Mouse (Mus musculus) limb, embryonic 11.5 days (tissue): ENCODE measurements around the gene Mgat4c. TPM values are rescaled to one million over a fixed set of nuclear protein-coding genes. Genes with fewer than 3 reads are reported as not detected.
"Not testable (repeated sequence)": the region's sequence is repeated elsewhere in the genome, so short reads cannot be mapped to it uniquely, and the experiment has no call there.

Experiments
- ATAC-seq: fragments of 200-750 bp; cut with Nextera tagmentation; 2 replicates; pipeline ENCODE4 v1.8.0; 2017; ENCODE audit warnings: low read depth; ENCODE audit not compliant: insufficient number of reproducible peaks, low FRiP score, low TSS enrichment
- DNase-seq: peaks from one replicate; pipeline ENCODE4 v3.0.0-alpha.2; 2015; ENCODE audit warnings: low spot score
- H3K27ac ChIP-seq: fragments of 300-500 bp; sonication (generic); replicated peaks from 2 replicates; pipeline ENCODE4 v1.5.1; 2014; ENCODE audit warnings: low read depth, mild to moderate bottlenecking, low read length
- H3K27me3 ChIP-seq: fragments of 300-500 bp; sonication (generic); 2 replicates; pipeline ENCODE4 v1.6.1; 2014; ENCODE audit warnings: mild to moderate bottlenecking, low read length, mixed read lengths; ENCODE audit not compliant: control insufficient read depth, insufficient read depth
- H3K36me3 ChIP-seq: fragments of 300-500 bp; sonication (generic); 2 replicates; pipeline ENCODE4 v1.6.1; 2014; ENCODE audit warnings: mild to moderate bottlenecking, low read length, moderate library complexity, mixed read lengths; ENCODE audit not compliant: control insufficient read depth, insufficient read depth
- H3K4me1 ChIP-seq: fragments of 300-500 bp; sonication (generic); 2 replicates; pipeline ENCODE4 v1.6.1; 2014; ENCODE audit warnings: low read length, mixed read lengths; ENCODE audit not compliant: control insufficient read depth, insufficient read depth
- H3K4me2 ChIP-seq: fragments of 300-500 bp; sonication (generic); 2 replicates; pipeline ENCODE4 v1.6.1; 2014; ENCODE audit warnings: low read depth, mild to moderate bottlenecking, moderate library complexity; ENCODE audit not compliant: severe bottlenecking
- H3K4me3 ChIP-seq: fragments of 300-500 bp; sonication (generic); 2 replicates; pipeline ENCODE4 v1.5.1; 2014; ENCODE audit warnings: low read depth, low read length
- H3K9ac ChIP-seq: fragments of 300-500 bp; sonication (generic); 2 replicates; pipeline ENCODE4 v1.6.1; 2014; ENCODE audit warnings: mild to moderate bottlenecking, low read length
- H3K9me3 ChIP-seq: fragments of 300-500 bp; sonication (generic); 2 replicates; pipeline ENCODE4 v1.6.1; 2016; ENCODE audit warnings: low read length; ENCODE audit not compliant: control insufficient read depth
- WGBS: fragments of 180-500 bp; shearing (Covaris S2); extraction: QIAGEN DNeasy Blood & Tissue Kit; methylation state at CpG from one replicate; pipeline ENCODE4 v1.1.7; 2014; 5-methylcytosine and 5-hydroxymethylcytosine counted together
- polyA plus RNA-seq: library from polyadenylated mRNA; unstranded; fragments of >200 nt; fragmentation: Nextera tagmentation; extraction: Ambion mirVana; gene quantifications from 2 replicates; pipeline ENCODE4 v1.2.1, GENCODE M21; 2014

The Mgat4c gene
- polyA plus RNA-seq, 1 experiment from 2014 or later: 0.45 TPM

DNA sequence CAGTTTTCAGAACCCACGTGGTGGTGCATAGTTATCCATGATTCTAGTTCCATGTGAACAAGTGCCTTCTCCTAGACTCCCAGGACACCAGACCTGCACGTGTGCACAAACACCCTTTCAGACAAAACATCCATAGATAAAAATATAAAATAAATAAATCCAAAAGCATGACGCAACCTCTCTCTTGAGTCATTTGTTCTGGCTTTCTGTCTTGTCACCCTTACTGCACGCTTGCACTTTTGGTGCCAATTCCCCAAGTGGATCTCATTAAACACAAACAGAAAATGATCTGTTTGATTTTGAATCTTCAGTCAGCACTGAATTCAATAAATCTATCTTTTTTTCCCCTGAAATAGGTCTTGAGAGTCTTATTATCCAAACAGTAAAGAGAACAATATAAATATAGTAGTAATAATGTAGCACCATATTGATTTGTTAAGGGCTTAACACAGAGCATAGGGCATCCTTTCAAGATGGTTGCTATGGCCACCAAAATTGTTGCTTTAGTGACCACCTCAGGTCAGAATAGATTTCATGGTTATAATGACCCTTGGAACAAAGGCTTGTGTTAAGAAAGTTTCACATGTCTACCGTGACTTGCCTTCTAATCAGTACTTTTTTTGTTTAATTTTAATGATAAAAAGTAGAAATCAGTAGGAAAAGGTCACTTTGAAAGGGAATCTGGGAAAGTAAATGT, 684.5 kb downstream of the Mgat4c start:
- Histone ChIP-seq H3K27me3 (no peaks in the 10 kb centered on the region), H3K9me3 (no peaks in the 10 kb centered on the region), H3K9ac (no peak overlapping the region), H3K36me3 (no peaks in the 10 kb centered on the region), H3K4me3 (no peak overlapping the region), H3K27ac (no peak overlapping the region), H3K4me1 (no peaks in the 10 kb centered on the region), H3K4me2 (no peak overlapping the region)
- WGBS: 80% methylated on average over 5 of the region's 5 CpGs
- DNase-seq: no peak
- ATAC-seq: no peak

DNA sequence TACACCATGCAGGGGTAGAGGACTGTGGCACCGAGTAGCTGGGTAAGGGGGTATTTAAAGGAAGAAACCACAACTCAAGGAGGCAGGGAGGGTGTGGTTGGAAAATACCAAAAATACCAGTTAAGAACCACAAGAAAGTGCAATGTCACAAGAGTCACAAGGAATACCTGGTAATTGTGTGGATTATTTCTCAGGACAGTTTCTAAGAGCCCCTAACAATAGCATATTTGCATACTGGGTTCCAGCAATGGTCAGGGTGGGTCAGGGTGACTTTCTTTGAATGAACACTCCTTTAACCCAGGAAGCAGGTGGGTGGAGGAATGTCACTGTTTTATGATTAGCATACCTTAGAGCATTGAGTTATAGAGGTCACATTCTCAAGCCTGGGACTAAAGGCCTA, 689.3 kb downstream of the Mgat4c start:
- 78% methylated on average over 1 of the region's 1 CpGs for WGBS

DNA sequence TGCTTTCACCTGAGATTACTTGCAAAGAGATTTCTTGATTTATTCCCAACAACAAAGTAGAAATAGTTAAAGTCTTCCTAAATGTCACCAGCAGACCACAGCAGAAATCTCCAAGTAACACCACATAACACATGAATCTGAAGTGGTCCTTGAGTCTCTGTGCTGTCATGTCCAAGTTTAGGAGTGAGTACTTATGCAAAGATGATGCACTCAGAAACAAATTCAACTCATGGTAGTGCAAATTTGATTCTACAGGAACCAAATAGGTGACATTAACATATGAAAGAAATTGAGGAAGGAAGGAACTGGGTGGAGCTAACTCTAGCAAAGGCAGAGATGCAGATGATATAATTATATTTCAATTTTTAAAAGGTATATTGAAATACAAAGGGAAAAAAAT, 690.8 kb downstream of the Mgat4c start:
- Histone ChIP-seq H3K27me3 (no peaks in the 10 kb centered on the region), H3K4me1 (no peaks in the 10 kb centered on the region), H3K4me2 (no peak overlapping the region), H3K27ac (no peak overlapping the region), H3K9me3 (no peaks in the 10 kb centered on the region), H3K36me3 (no peaks in the 10 kb centered on the region), H3K4me3 (no peak overlapping the region), H3K9ac (no peak overlapping the region)
- ATAC-seq (no peak), DNase-seq (no peak)

More for the DNA sequence above, 689.3 kb downstream of the Mgat4c start:
- Histone ChIP-seq H3K9ac (no peak overlapping the region), H3K4me2 (no peak overlapping the region), H3K27ac (no peak overlapping the region), H3K36me3 (no peaks in the 10 kb centered on the region), H3K27me3 (no peaks in the 10 kb centered on the region), H3K9me3 (no peaks in the 10 kb centered on the region), H3K4me3 (no peak overlapping the region), H3K4me1 (no peaks in the 10 kb centered on the region)
- ATAC-seq (no peak), DNase-seq (no peak)

DNA sequence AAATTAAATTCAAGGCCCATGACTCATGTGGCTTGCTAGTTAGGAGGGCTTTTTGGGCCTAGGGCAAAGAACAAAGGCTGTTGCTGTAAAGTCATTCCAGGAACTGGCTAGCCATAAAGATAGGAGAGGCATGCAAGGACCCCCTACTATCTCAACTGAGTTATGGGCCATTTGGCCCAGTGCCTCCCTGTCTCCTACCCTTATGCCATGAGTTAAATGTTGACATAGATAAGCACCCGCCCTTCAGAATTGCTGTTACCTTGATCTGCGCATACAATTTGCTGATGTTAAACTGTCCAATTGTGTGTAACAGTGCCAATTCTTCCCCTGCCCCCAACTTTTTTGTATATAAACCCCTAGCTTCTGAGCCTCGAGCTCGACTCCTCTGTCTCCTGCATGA, 692.8 kb downstream of the Mgat4c start:
- Histone ChIP-seq H3K9ac (no peak overlapping the region), H3K27me3 (no peaks in the 10 kb centered on the region), H3K4me1 (no peaks in the 10 kb centered on the region), H3K9me3 (no peaks in the 10 kb centered on the region), H3K36me3 (no peaks in the 10 kb centered on the region), H3K4me3 (no peak overlapping the region), H3K27ac (no peak overlapping the region), H3K4me2 (no peak overlapping the region)
- 91% methylated on average over 4 of the region's 4 CpGs for WGBS
- no peak for ATAC-seq
- no peak for DNase-seq

DNA sequence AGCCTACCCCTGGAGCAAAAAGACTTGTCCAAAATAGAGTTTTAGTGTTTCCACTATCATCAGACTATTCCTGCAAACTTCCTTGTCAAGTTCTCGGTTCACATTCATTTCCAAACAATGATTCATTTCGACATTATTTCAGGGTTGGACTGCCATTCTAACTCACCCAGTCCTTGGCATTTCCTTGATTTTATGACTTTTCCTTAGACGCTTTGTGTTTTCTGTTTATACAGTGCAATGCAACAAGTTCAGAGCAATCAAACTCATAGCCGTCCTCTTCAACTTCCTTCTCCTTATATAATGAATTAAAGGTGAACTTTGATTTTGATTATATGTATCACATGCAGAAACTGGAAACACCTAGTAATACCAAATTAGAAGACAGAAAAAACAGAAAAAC, 696.1 kb downstream of the Mgat4c start:
- 81% methylated on average over 4 of the region's 4 CpGs for WGBS
- Histone ChIP-seq H3K27ac (no peak overlapping the region), H3K9me3 (no peaks in the 10 kb centered on the region), H3K27me3 (no peaks in the 10 kb centered on the region), H3K4me2 (no peak overlapping the region), H3K36me3 (no peaks in the 10 kb centered on the region), H3K9ac (no peak overlapping the region), H3K4me3 (no peak overlapping the region), H3K4me1 (no peaks in the 10 kb centered on the region)
- no peak for ATAC-seq
- no peak for DNase-seq

DNA sequence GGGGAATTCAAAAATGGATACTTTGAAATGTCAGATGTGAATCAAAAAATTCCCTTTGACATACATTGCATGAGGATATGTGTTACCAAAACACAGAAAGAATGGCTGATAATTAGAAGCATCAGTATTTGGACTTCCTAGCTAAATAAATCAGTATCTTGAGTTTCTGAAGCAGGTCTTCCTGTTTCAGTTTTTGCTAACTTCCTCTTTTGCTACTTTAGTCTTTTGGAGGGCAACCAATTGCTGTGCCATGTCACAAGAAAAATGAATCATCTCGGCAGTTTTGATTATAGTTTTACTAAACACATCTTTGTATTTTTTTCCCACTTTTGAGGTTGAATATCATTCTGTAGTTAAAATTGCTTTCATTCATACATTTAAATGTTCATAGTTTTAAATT, 707.9 kb downstream of the Mgat4c start:
- 90% methylated on average over 1 of the region's 1 CpGs for WGBS
- H3K4me3 ChIP-seq: no peak overlapping the region
- H3K27me3 ChIP-seq: no peaks in the 10 kb centered on the region
- no peak overlapping the region for H3K27ac ChIP-seq
- H3K9me3 ChIP-seq: no peaks in the 10 kb centered on the region
- DNase-seq (no peak), ATAC-seq (no peak)
- H3K36me3 ChIP-seq: no peaks in the 10 kb centered on the region
- no peak overlapping the region for H3K4me2 ChIP-seq
- no peak overlapping the region for H3K9ac ChIP-seq
- H3K4me1 ChIP-seq: no peaks in the 10 kb centered on the region

DNA sequence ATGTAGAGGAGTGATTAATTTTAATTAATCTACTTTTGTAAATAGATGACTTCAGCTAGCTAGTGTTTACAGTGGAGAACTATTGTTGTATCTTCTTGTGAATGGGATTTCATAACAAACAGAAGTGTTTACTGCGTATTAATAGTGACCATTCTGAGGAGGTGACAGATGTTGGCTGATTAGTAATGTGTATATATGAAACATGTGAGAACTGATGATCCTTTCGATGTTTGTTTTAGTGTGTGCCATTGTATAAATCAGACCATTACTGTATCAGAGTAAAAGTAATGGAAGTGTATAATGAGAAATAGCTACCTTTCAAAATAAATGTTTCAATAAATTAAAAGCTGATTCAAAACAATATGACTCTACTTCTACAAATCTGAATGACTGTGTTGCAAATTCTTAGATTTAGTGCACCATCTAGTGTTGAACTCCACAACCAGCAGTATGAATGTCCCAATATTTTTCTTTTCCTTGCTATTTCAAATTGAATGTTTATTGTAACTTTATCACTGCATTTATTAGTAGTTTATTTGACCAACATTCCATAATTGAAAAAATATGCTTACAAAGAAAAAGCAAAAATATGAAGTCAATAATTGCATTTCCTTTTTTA, 736.5 kb downstream of the Mgat4c start:
- H3K4me2 ChIP-seq: no peak overlapping the region
- no peak overlapping the region for H3K27ac ChIP-seq
- no peak for DNase-seq
- no peak overlapping the region for H3K4me3 ChIP-seq
- no peaks in the 10 kb centered on the region for H3K4me1 ChIP-seq
- no peaks in the 10 kb centered on the region for H3K9me3 ChIP-seq
- WGBS: 87% methylated on average over 2 of the region's 2 CpGs
- no peaks in the 10 kb centered on the region for H3K27me3 ChIP-seq
- no peak for ATAC-seq
- H3K9ac ChIP-seq: no peak overlapping the region
- H3K36me3 ChIP-seq: no peaks in the 10 kb centered on the region

DNA sequence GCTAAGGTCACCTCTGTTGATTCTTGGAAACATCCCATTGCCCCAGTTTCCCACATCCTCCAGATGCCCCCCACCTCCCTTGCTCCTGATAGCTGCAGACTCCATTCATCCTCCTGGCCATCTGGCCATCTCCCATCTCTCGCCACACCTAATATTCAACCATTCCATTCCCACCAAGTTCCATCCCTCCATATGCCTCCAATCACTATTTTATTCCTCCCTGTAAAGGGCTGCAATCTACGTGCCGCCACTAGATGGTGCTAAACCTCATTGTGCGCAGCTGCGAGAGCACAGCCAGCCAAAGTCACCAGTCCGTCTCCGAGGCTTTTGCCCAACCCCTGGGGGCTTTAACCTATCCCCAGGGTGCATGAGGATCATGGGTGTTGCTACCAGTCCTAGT, 753.8 kb downstream of the Mgat4c start:
- H3K9ac ChIP-seq, H3K4me1 ChIP-seq, H3K27ac ChIP-seq, H3K4me2 ChIP-seq, H3K4me3 ChIP-seq, H3K27me3 ChIP-seq, H3K9me3 ChIP-seq, H3K36me3 ChIP-seq: not testable (repeated sequence)
- DNase-seq (peak; percentile 63), ATAC-seq (peak; percentile 47; the same call in 1 of the 2 replicates)
- WGBS: 8% methylated on average over 5 of the region's 7 CpGs

DNA sequence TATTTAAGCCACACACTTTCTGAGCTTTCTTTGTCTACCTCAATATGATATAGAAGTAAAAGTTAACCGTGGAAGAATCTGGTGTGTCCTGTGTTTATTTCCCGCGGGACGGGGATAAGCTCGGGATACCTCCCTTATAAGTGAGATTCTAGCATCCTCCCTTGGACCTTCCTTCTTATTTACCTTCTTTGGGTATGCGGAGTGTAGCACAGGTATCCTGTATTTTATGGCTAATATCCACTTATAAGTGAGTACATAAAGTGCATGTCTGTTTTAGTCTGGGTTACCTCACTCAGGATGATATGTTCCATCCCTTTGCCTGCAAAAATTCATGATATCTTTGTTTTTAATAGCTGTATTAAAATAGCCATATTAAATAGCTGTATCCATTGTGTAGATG, 754.2 kb downstream of the Mgat4c start:
- not testable (repeated sequence) for H3K27ac ChIP-seq, H3K9me3 ChIP-seq, ATAC-seq, H3K4me3 ChIP-seq, DNase-seq, H3K36me3 ChIP-seq, H3K27me3 ChIP-seq, H3K4me1 ChIP-seq, H3K4me2 ChIP-seq, H3K9ac ChIP-seq
- 45% methylated on average over 6 of the region's 6 CpGs for WGBS
